Mouse (Mus musculus) liver, embryonic 16.5 days (tissue): ENCODE results near the gene Plekhm1. TPM values are rescaled to one million over a fixed set of nuclear protein-coding genes. Genes with fewer than 3 reads are reported as not detected.
A peak's percentile ranks its signal among the peaks of the same experiment; 100 is the strongest.

Experiments used
- ATAC-seq: fragments of 200-750 bp; cut with Nextera tagmentation; 2 replicates; pipeline ENCODE4 v1.8.0; 2017; ENCODE audit warnings: low read depth, mild to moderate bottlenecking, moderate number of reproducible peaks, moderate library complexity
- H3K27ac ChIP-seq: fragments of 300-500 bp; sonication (generic); 2 replicates; pipeline ENCODE4 v1.5.1; 2014; ENCODE audit warnings: mild to moderate bottlenecking, low read length
- H3K27me3 ChIP-seq: fragments of 300-500 bp; sonication (generic); 2 replicates; pipeline ENCODE4 v1.6.1; 2014; ENCODE audit warnings: low read depth, low read length, mixed read lengths; ENCODE audit not compliant: control insufficient read depth, insufficient read depth
- H3K36me3 ChIP-seq: fragments of 300-500 bp; sonication (generic); 2 replicates; pipeline ENCODE4 v1.6.1; 2014; ENCODE audit warnings: mild to moderate bottlenecking; ENCODE audit not compliant: control insufficient read depth, insufficient read depth
- H3K4me1 ChIP-seq: fragments of 300-500 bp; sonication (generic); 2 replicates; pipeline ENCODE4 v1.6.1; 2014; ENCODE audit warnings: low read depth, low read length, mixed read lengths; ENCODE audit not compliant: control insufficient read depth
- H3K4me2 ChIP-seq: fragments of 300-500 bp; sonication (generic); 2 replicates; pipeline ENCODE4 v1.6.1; 2014; ENCODE audit warnings: low read depth, low read length, mixed read lengths
- H3K4me3 ChIP-seq: fragments of 300-500 bp; sonication (generic); 2 replicates; pipeline ENCODE4 v1.5.1; 2014; ENCODE audit warnings: low read depth, mild to moderate bottlenecking, low read length
- H3K9ac ChIP-seq: fragments of 300-500 bp; sonication (generic); 2 replicates; pipeline ENCODE4 v1.6.1; 2014; ENCODE audit warnings: low read depth, low read length
- H3K9me3 ChIP-seq: fragments of 300-500 bp; sonication (generic); replicated peaks from 2 replicates; pipeline ENCODE4 v1.6.1; 2016; ENCODE audit warnings: low read length; ENCODE audit not compliant: control insufficient read depth
- WGBS: fragments of 180-500 bp; shearing (Covaris S2); extraction: QIAGEN DNeasy Blood & Tissue Kit; methylation state at CpG from one replicate; pipeline ENCODE4 v1.1.7; 2014; ENCODE audit not compliant: insufficient replicate concordance; 5-methylcytosine and 5-hydroxymethylcytosine counted together
- polyA plus RNA-seq: library from polyadenylated mRNA; unstranded; fragments of >200 nt; fragmentation: Nextera tagmentation; extraction: Ambion mirVana; gene quantifications from 2 replicates; pipeline ENCODE4 v1.2.1, GENCODE M21; 2015

The Plekhm1 gene
- polyA plus RNA-seq, 1 experiment from 2014 or later = 4.1 TPM

DNA sequence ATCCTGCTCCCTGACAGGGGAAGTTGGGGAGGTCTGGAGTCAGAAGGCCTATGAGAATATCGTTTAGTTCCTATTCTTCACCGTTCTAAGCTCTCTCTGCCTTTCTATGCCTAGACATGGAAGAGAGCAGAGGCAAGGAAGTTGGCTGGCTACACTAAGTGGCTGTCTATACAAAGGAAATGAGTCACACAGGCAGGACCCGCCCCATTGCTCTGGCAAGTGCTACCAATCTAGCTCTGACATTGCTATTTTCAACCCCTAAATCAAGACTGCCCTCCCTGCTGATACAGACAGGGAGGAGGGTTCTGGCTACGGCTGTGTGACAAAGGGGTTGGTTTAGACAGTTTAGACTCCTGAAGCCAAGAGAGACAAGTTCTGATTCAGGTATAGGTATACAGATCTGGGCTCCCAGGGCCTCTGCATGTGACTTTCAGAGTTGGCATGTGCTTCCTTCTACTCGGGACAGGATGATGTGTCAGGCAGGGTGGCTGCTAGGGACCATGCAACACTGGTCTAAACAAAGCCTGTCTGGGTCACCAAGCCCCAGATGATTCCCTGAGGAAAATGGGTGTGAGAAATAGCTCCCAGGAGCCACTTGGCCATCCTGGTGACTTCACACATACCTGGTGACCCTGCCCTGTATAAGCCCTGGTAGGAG, 30.4 kb downstream of the Plekhm1 start:
- peak; percentile 70 for ATAC-seq
- Histone ChIP-seq H3K27ac (peak overlapping the region; percentile 29; the same call in 1 of the 2 replicates), H3K27me3 (no peaks in the 10 kb centered on the region), H3K9ac (no peak overlapping the region), H3K4me1 (no peaks in the 10 kb centered on the region; the same call in 1 of the 2 replicates), H3K9me3 (no peaks in the 10 kb centered on the region), H3K36me3 (peaks cover 15% of the 10 kb centered on the region), H3K4me3 (no peak overlapping the region), H3K4me2 (no peak overlapping the region)
- WGBS = 14% methylated on average over 5 of the region's 5 CpGs

DNA sequence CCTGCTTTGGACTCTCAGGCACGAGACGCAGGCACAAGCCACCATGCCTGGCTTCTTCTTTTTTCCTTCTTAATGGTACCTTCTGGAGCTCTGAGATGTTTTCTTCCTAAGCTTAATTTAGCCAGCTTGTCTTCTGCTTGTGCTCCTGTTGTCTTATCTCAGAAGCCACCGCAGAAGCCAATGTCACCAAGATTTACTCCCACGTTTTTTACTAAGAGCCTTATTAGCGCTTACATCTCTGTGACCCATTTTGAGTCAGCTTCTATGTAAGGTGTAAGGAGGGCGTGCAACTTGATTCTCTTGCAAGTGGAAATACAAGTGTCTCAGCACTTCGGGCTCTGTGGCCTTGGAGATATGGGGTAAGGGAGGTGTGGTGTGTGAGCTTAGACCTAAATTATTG, 31.0 kb downstream of the Plekhm1 start:
- no peak overlapping the region for H3K4me2 ChIP-seq
- no peaks in the 10 kb centered on the region for H3K27me3 ChIP-seq
- no peaks in the 10 kb centered on the region for H3K9me3 ChIP-seq
- H3K4me3 ChIP-seq = no peak overlapping the region
- H3K36me3 ChIP-seq = peaks cover 14% of the 10 kb centered on the region
- no peak for ATAC-seq
- no peak overlapping the region for H3K9ac ChIP-seq
- 46% methylated on average over 7 of the region's 7 CpGs for WGBS
- H3K27ac ChIP-seq = no peak overlapping the region
- H3K4me1 ChIP-seq = no peaks in the 10 kb centered on the region; the same call in 1 of the 2 replicates

DNA sequence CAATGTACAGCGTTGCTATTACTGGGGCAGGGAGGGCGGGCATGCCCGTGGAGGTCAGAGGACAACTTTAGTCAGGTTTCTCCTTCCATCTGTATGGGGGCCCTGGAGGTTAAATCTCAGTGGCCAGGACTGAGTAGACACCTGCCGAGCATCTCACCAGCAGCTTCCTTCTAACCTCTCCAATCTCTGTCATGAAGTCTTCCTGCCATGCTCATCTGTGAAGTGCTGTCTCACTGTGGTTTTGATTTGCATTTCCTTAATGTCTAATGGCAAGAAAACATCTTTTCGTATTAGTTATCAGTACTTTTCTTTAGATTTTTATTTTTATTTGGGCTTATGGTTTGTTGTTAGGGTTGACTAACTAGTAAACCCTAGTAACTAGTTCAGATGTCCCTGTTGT, 32.0 kb downstream of the Plekhm1 start:
- Histone ChIP-seq H3K9ac (no peak overlapping the region), H3K36me3 (peaks cover 14% of the 10 kb centered on the region), H3K27ac (no peak overlapping the region), H3K9me3 (no peaks in the 10 kb centered on the region), H3K4me1 (no peaks in the 10 kb centered on the region; the same call in 1 of the 2 replicates), H3K4me3 (no peak overlapping the region), H3K4me2 (no peak overlapping the region), H3K27me3 (no peaks in the 10 kb centered on the region)
- no peak for ATAC-seq
- WGBS = 61% methylated on average over 5 of the region's 5 CpGs

DNA sequence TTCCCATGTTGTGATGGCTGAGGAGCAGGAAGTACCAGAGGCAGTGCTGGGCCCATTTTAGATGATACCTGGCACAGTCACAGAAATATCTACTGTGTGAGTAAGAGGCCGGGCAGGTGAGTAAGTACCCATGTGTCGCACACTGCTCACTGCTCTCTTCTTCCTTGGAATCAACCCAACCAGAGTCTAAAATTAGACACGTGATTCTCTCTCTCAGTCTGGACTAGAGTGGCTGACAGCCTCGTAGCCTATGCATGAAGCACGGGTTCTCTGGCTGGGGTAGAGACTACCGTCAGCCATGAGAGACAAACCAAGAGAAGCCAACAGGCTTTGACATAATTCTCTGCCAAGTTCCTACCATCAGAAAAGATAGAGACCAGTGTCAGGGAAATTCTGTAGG, 34.1 kb downstream of the Plekhm1 start:
- no peaks in the 10 kb centered on the region for H3K27me3 ChIP-seq
- no peak for ATAC-seq
- no peak overlapping the region for H3K4me2 ChIP-seq
- no peak overlapping the region for H3K4me3 ChIP-seq
- H3K27ac ChIP-seq = no peak overlapping the region
- H3K36me3 ChIP-seq = peaks cover 14% of the 10 kb centered on the region
- H3K4me1 ChIP-seq = no peaks in the 10 kb centered on the region; the same call in 1 of the 2 replicates
- 75% methylated on average over 6 of the region's 6 CpGs for WGBS
- no peak overlapping the region for H3K9ac ChIP-seq
- H3K9me3 ChIP-seq = no peaks in the 10 kb centered on the region

DNA sequence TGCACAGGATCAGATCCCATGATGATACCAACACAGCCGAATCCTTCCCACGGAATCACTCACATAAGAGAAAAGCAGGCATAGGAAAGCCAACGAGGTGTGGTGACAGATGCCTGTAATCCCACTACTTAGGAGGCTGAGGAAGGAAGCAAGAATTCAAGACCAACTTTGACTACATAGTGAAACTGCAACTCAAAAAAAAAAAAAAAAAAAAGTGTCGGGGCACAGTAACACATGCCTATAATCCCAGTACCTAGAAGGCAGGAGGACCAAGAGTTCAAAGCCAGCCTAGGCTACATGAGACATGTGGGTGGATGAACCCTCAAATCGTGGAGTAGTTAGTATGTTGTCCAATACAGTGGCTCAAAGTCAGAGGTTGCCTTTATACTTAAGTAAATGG, 36.7 kb downstream of the Plekhm1 start:
- H3K4me2 ChIP-seq = no peak overlapping the region
- H3K9ac ChIP-seq = no peak overlapping the region
- no peak overlapping the region for H3K27ac ChIP-seq
- no peak for ATAC-seq
- H3K4me3 ChIP-seq = no peak overlapping the region
- peaks cover 15% of the 10 kb centered on the region for H3K36me3 ChIP-seq
- H3K27me3 ChIP-seq = no peaks in the 10 kb centered on the region
- no peaks in the 10 kb centered on the region for H3K4me1 ChIP-seq
- WGBS = 54% methylated on average over 5 of the region's 5 CpGs
- H3K9me3 ChIP-seq = no peaks in the 10 kb centered on the region

DNA sequence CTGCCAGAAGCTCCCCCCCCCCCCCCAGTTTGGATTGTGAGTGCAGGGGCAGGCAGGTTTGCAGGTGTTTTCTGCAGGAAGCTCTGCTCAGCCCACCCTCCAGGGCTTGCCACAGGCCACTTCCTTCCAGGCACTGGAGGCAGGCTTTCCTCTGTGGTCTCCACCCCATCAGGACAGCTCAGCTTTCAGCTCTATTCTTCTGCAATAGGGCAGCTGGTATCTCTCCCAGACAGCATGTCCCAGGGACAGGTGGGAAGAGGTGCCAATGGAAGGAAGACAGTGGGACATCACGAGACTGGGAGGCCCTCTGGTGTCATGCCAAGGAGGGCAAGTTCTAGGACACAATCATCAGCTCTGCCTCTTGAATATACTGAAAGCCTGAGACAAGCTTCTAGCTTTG, 37.2 kb downstream of the Plekhm1 start:
- H3K36me3 ChIP-seq = peaks cover 17% of the 10 kb centered on the region

DNA sequence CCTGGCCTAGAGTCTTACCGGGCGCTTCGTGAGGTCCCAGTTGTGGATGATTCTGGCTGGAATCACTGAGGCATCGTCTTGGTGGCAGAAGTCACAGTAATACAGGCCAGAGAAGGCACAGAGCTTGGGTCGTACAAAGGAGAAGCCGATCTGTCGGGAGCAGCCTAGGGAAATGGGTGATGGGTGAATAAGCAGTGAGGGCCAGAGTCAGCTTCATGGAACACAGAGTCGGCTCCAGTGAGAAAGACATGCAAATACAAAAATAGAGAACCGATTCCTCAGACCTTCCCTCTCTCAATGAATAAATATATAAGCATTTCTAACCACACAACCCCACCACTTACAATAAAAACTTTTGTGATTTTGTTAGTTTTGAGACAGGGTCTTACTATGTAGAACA, 38.6 kb downstream of the Plekhm1 start:
- Histone ChIP-seq H3K27me3 (no peaks in the 10 kb centered on the region), H3K9me3 (no peaks in the 10 kb centered on the region), H3K36me3 (peaks cover 10% of the 10 kb centered on the region), H3K27ac (no peak overlapping the region), H3K9ac (no peak overlapping the region), H3K4me1 (no peaks in the 10 kb centered on the region), H3K4me3 (no peak overlapping the region), H3K4me2 (no peak overlapping the region)
- 79% methylated on average over 9 of the region's 9 CpGs for WGBS
- ATAC-seq = no peak

More for the DNA sequence above, 37.2 kb downstream of the Plekhm1 start:
- no peak overlapping the region for H3K9ac ChIP-seq
- no peak overlapping the region for H3K27ac ChIP-seq
- ATAC-seq = no peak
- H3K4me3 ChIP-seq = no peak overlapping the region
- 19% methylated on average over 1 of the region's 1 CpGs for WGBS
- H3K4me1 ChIP-seq = no peaks in the 10 kb centered on the region
- no peaks in the 10 kb centered on the region for H3K27me3 ChIP-seq
- H3K9me3 ChIP-seq = no peaks in the 10 kb centered on the region
- H3K4me2 ChIP-seq = no peak overlapping the region

DNA sequence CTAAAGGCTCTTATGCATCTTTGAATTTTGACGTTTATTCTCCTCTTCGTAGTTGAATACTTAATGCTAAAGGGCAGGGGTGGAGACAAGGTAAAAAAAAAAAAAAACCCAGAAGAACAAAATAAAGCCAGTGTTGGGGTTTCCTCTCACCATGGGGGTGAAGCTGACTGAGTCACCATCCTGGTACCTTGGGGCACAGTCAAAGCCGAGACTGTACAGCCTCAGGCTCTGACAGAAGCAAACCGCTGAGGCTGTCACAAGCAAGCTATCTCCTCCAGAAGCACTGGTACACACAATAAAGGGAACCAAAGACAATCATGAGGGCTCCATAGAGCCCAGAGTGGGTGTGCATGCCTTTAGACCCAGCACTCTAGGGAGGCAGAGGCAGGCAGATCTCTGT, 39.9 kb downstream of the Plekhm1 start:
- Histone ChIP-seq H3K9ac (no peak overlapping the region), H3K27ac (no peak overlapping the region), H3K4me2 (no peak overlapping the region), H3K27me3 (no peaks in the 10 kb centered on the region), H3K36me3 (peaks cover 10% of the 10 kb centered on the region), H3K4me3 (no peak overlapping the region), H3K9me3 (no peaks in the 10 kb centered on the region), H3K4me1 (no peaks in the 10 kb centered on the region)
- 76% methylated on average over 4 of the region's 4 CpGs for WGBS
- no peak for ATAC-seq

DNA sequence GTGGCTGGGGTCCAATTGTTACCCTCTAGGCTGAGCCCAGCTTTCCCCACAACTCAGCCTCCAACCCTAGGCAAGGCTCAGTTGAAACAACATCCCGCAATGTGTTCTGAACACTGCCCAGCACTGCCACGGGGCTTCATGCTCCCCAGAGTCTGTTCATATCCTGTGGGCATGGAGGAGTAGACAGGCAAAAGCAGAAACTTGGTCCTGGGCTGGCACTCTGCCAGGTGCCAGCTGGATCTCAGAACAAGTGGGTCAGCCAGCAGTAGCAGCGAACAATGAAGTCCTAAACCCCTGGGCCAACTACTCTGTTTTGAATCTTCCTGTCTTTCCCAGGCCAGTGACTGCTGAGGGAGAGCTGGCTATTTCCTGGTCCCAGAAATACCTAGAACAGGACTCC, 40.4 kb downstream of the Plekhm1 start:
- H3K9ac ChIP-seq = no peak overlapping the region
- 62% methylated on average over 3 of the region's 3 CpGs for WGBS
- no peak overlapping the region for H3K4me2 ChIP-seq
- no peak overlapping the region for H3K4me3 ChIP-seq
- H3K27me3 ChIP-seq = no peaks in the 10 kb centered on the region
- no peaks in the 10 kb centered on the region for H3K9me3 ChIP-seq
- H3K36me3 ChIP-seq = peaks cover 7% of the 10 kb centered on the region
- H3K27ac ChIP-seq = no peak overlapping the region
- ATAC-seq = no peak
- H3K4me1 ChIP-seq = no peaks in the 10 kb centered on the region
